Mouse (Mus musculus): ENCODE measurements around the gene Ep400. TPM values are rescaled to one million over a fixed set of nuclear protein-coding genes. Genes with fewer than 3 reads are reported as not detected.

The Ep400 gene
- 10.2 TPM for polyA plus RNA-seq (2014; fragmentation: Illumina TruSeq; extraction: RNeasy Lipid Tissue Mini Kit (QIAGEN cat#74804); ENCODE audit: low read depth, low replicate concordance)

GRCm38 (mm10) chr5:110770448-110771158 lies at the start of gene Ep400:
Gene Ep400, minus strand, starts transcription at chr5:110770717.

GRCm38 (mm10) chr5:110809667-110810325 lies 39.3 kb upstream of the Ep400 start, which contains the start of gene Ulk1:
Gene Ulk1, minus strand, starts transcription at chr5:110810097.

GRCm38 (mm10) chr5:110779998-110780760 lies 9.7 kb upstream of the Ep400 start, which contains the start of gene Pus1:
Gene Pus1, minus strand, starts transcription at chr5:110780659.

GRCm38 (mm10) chr5:110652719-110653648 lies 117.5 kb downstream of the Ep400 start, which contains the start of the genes Noc4l and Ddx51:
Gene Noc4l, minus strand, starts transcription at chr5:110653417.
Gene Ddx51, plus strand, starts transcription at chr5:110653451.

Other genes starting within 250 kb of the Ep400 start
- not detected for gene Galnt9, start 226.4 kb downstream of the Ep400 start, polyA plus RNA-seq (2014; fragmentation: Illumina TruSeq; extraction: RNeasy Lipid Tissue Mini Kit (QIAGEN cat#74804); ENCODE audit: low read depth, low replicate concordance)
- gene Noc4l, start 117.3 kb downstream of the Ep400 start, polyA plus RNA-seq (2014; fragmentation: Illumina TruSeq; extraction: RNeasy Lipid Tissue Mini Kit (QIAGEN cat#74804); ENCODE audit: low read depth, low replicate concordance): 1.7 TPM
- 3.6 TPM for gene Ddx51, start 117.3 kb downstream of the Ep400 start, polyA plus RNA-seq (2014; fragmentation: Illumina TruSeq; extraction: RNeasy Lipid Tissue Mini Kit (QIAGEN cat#74804); ENCODE audit: low read depth, low replicate concordance)
- gene Pus1, start 9.9 kb upstream of the Ep400 start, polyA plus RNA-seq (2014; fragmentation: Illumina TruSeq; extraction: RNeasy Lipid Tissue Mini Kit (QIAGEN cat#74804); ENCODE audit: low read depth, low replicate concordance): not detected
- 8.3 TPM for gene Ulk1, start 39.4 kb upstream of the Ep400 start, polyA plus RNA-seq (2014; fragmentation: Illumina TruSeq; extraction: RNeasy Lipid Tissue Mini Kit (QIAGEN cat#74804); ENCODE audit: low read depth, low replicate concordance)
- 65.1 TPM for gene Hscb, start 69.1 kb upstream of the Ep400 start, polyA plus RNA-seq (2014; fragmentation: Illumina TruSeq; extraction: RNeasy Lipid Tissue Mini Kit (QIAGEN cat#74804); ENCODE audit: low read depth, low replicate concordance)
- gene Chek2, start 69.3 kb upstream of the Ep400 start, polyA plus RNA-seq (2014; fragmentation: Illumina TruSeq; extraction: RNeasy Lipid Tissue Mini Kit (QIAGEN cat#74804); ENCODE audit: low read depth, low replicate concordance): 9.4 TPM
- 1.8 TPM for gene Ttc28, start 109.1 kb upstream of the Ep400 start, polyA plus RNA-seq (2014; fragmentation: Illumina TruSeq; extraction: RNeasy Lipid Tissue Mini Kit (QIAGEN cat#74804); ENCODE audit: low read depth, low replicate concordance)